Mouse (Mus musculus): ENCODE measurements around the gene Ush2a.

DNA sequence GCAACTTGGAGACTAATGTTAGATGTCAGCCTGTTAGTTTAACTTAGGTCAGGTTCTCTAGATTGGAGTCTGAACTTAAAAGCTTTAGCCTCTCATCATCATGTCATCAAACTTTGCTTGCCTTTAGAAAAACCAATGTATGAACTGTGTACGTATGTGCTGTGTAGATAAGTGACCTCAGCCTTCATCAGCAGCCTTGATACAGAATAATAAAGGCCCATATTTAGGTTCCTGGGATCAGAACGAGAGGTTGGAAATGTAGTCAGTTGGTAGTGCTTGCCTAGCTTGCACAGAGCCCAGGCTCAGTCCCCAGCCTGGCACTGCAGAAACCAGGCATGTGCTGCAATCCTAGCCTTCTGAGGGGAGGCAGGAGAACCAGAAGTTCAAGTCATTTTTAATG lies 562.4 kb downstream of the Ush2a start:
- TF ChIP-seq CTCF (IDR thresholded peaks at IDR 0.05; ENCODE audit: low read depth, low read length), result no peak
- TF ChIP-seq TAL1 (conservative IDR thresholded peaks at IDR 0.05; ENCODE audit: low read depth, low read length), result no peak
- TF ChIP-seq POLR2AphosphoS5 (IDR thresholded peaks at IDR 0.05; ENCODE audit: insufficient replicate concordance, low read depth, low read length), result no peak
